Mouse (Mus musculus) megakaryocyte-erythroid progenitor cell, adult 5 weeks (primary cell): ENCODE measurements around the gene Alg13. TPM values are rescaled to one million over a fixed set of nuclear protein-coding genes. Genes with fewer than 3 reads are reported as not detected.

Source experiments
- polyA plus RNA-seq: library from polyadenylated mRNA; stranded (reverse); fragments of >175 nt; gene quantifications from 2 replicates; pipeline ENCODE4 v1.2.3, GENCODE M21; 2012

Alg13 gene
- polyA plus RNA-seq, result 3.4 and 3.6 TPM in 2 replicates

DNA sequence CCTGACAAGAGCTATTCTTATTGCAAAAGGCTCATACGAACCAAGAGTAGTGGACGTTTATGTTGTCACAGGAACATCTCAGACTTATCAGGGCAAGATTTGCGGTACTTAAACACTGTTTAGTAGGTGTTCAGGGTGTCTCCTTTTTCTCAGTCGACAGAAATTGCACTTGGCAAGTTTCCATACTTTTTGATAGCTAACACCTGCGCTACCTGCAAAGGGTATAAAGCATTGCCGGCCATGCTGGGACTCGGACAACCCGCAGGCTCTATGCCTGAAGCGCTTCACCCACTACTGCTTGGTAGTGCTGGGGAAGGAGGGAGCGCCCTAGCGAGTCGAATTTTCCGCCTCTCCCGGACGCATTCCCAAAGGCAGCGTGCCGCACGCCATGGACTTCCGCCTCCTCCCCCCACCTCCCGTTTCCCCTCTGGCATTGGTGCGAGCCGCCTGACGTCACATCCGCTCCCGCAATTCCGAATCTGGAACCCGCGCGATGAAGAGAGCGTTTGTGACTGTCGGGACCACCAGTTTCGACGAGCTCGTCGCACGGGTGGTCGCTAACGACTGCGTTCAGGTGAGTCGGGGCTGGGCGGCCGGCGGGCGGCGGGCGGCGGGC lies at the start of gene Alg13:
TSS of gene Alg13 (plus strand) at position 257 of the 616 bp plus-strand sequence.

Other genes with a start within 250 kb of the Alg13 start
- gene A730046J19Rik, start 164.1 kb upstream of the Alg13 start, polyA plus RNA-seq, result 0.03 TPM in 1 of 2 replicates, not detected in the other
- gene Trpc5os, start 138.8 kb downstream of the Alg13 start, polyA plus RNA-seq, result 0.02 TPM in 1 of 2 replicates, not detected in the other